Mouse (Mus musculus) G1E (cell line): Measurements from ENCODE around the gene Milr1. TPM values are rescaled to one million over a fixed set of nuclear protein-coding genes. Genes with fewer than 3 reads are reported as not detected.
"Not testable (repeated sequence)": the region's sequence is repeated elsewhere in the genome, so short reads cannot be mapped to it uniquely, and the experiment has no call there.

Source experiments
- ATAC-seq: 2 replicates; pipeline ENCODE4 v1.8.0; 2016; ENCODE audit warnings: mild to moderate bottlenecking; ENCODE audit not compliant: insufficient number of reproducible peaks, poor library complexity, low FRiP score, severe bottlenecking; ENCODE audit errors: extremely low read depth
- DNase-seq: peaks from one replicate; pipeline ENCODE4 v3.0.0; 2012; ENCODE audit warnings: low spot score
- H3K27me3 ChIP-seq: 2 replicates; pipeline ENCODE4 v1.6.1; 2012; ENCODE audit warnings: mild to moderate bottlenecking, low read length, inconsistent platforms; ENCODE audit not compliant: insufficient read depth
- H3K36me3 ChIP-seq: replicated peaks from 2 replicates; pipeline ENCODE3; 2012; ENCODE audit warnings: mild to moderate bottlenecking, inconsistent platforms
- H3K4me1 ChIP-seq: 2 replicates; pipeline ENCODE4 v1.6.1; 2012; ENCODE audit warnings: low read depth, low read length, inconsistent platforms, mixed read lengths; ENCODE audit not compliant: insufficient read depth
- H3K4me3 ChIP-seq: 2 replicates; pipeline ENCODE4 v1.5.1; 2012; ENCODE audit warnings: low read depth, mild to moderate bottlenecking, inconsistent platforms, low read length, moderate library complexity, mixed read lengths
- H3K9me3 ChIP-seq: replicated peaks from 2 replicates; pipeline ENCODE4 v1.6.1; 2012; ENCODE audit warnings: inconsistent platforms
- CTCF ChIP-seq: IDR thresholded peaks from 2 replicates; pipeline ENCODE4 v1.5.1; 2012; ENCODE audit warnings: low read depth, low read length, inconsistent platforms, mixed read lengths
- GATA1 ChIP-seq: IDR thresholded peaks from 2 replicates; pipeline ENCODE4 v1.6.1; 2012; ENCODE audit warnings: borderline replicate concordance, low read length, inconsistent platforms, mixed read lengths
- GATA2 ChIP-seq: IDR thresholded peaks from 2 replicates; pipeline ENCODE4 v1.6.1; 2012; ENCODE audit warnings: low read depth, low read length, inconsistent platforms, borderline replicate concordance
- POLR2AphosphoS5 ChIP-seq: IDR thresholded peaks from 2 replicates; pipeline ENCODE4 v1.6.1; 2012; ENCODE audit warnings: low read depth, low read length, inconsistent platforms; ENCODE audit not compliant: insufficient replicate concordance
- TAL1 ChIP-seq: conservative IDR thresholded peaks from 2 replicates; pipeline ENCODE4 v1.6.1; 2012; ENCODE audit warnings: low read depth, low read length, inconsistent platforms, mixed read lengths
- polyA plus RNA-seq: library from polyadenylated mRNA; stranded (reverse); fragments of >175 nt; gene quantifications from 2 replicates; pipeline ENCODE4 v1.2.3, GENCODE M21; 2012
- total RNA-seq, 2 experiments: library from RNA; stranded (forward) in 1 of 2; stranded (reverse) in 1 of 2; fragments of 200-1000 nt in 1 of 2; fragments of >200 nt in 1 of 2; fragmentation: Nextera tagmentation in 1 of 2; gene quantifications; 2 replicates each; pipeline ENCODE4 v1.2.3; 2014 to 2017

Gene Milr1
- total and polyA plus RNA-seq, 3 experiments, result 0.05 to 0.33 TPM; not detected in 1

- no peak for ATAC-seq
- H3K27me3 ChIP-seq, result peaks cover 22% of the 10 kb centered on the region
- no peak overlapping the region for H3K4me3 ChIP-seq
- no peak for DNase-seq
- 0 out of 2 replicates have a peak, but pooled peaks cover under 1% of the 10 kb centered on the region for H3K4me1 ChIP-seq
- TF ChIP-seq POLR2AphosphoS5 (no peak), GATA1 (no peak), CTCF (no peak), TAL1 (no peak), GATA2 (no peak)
- H3K9me3 ChIP-seq, result no peaks in the 10 kb centered on the region
- no peaks in the 10 kb centered on the region for H3K36me3 ChIP-seq
These were observed 21.4 kb upstream of the Milr1 start for GRCm38 (mm10) chr11:106729656-106730055.

GRCm38 (mm10) chr11:106730714-106731113 is 20.3 kb upstream of the Milr1 start:
- no peaks in the 10 kb centered on the region for H3K4me1 ChIP-seq
- H3K27me3 ChIP-seq, result peaks cover 22% of the 10 kb centered on the region
- H3K9me3 ChIP-seq, result no peaks in the 10 kb centered on the region
- H3K4me3 ChIP-seq, result no peak overlapping the region
- TF ChIP-seq CTCF (no peak), POLR2AphosphoS5 (no peak), TAL1 (no peak), GATA2 (no peak), GATA1 (no peak)
- DNase-seq (no peak), ATAC-seq (no peak)
- no peaks in the 10 kb centered on the region for H3K36me3 ChIP-seq

- Histone ChIP-seq H3K27me3 (peaks cover 16% of the 10 kb centered on the region), H3K4me1 (no peaks in the 10 kb centered on the region), H3K36me3 (no peaks in the 10 kb centered on the region), H3K4me3 (no peak overlapping the region), H3K9me3 (no peaks in the 10 kb centered on the region)
- DNase-seq (no peak), ATAC-seq (no peak)
- TF ChIP-seq CTCF (no peak), GATA1 (no peak), TAL1 (no peak), GATA2 (no peak), POLR2AphosphoS5 (no peak)
These were observed 14.4 kb upstream of the Milr1 start for GRCm38 (mm10) chr11:106736614-106737013.

GRCm38 (mm10) chr11:106737178-106737621 is 13.8 kb upstream of the Milr1 start:
- ATAC-seq, result no peak
- Histone ChIP-seq H3K9me3 (no peaks in the 10 kb centered on the region), H3K27me3 (peaks cover 18% of the 10 kb centered on the region), H3K4me3 (no peak overlapping the region), H3K36me3 (no peaks in the 10 kb centered on the region), H3K4me1 (no peaks in the 10 kb centered on the region; the same call in 1 of the 2 replicates)
- DNase-seq, result no peak
- TF ChIP-seq POLR2AphosphoS5, result no peak
- TF ChIP-seq GATA1, result no peak
- no peak for TF ChIP-seq TAL1
- TF ChIP-seq CTCF, result no peak
- TF ChIP-seq GATA2, result no peak

GRCm38 (mm10) chr11:106739116-106739515 is 11.9 kb upstream of the Milr1 start:
- TF ChIP-seq GATA2, result no peak
- no peak for TF ChIP-seq GATA1
- H3K9me3 ChIP-seq, result no peaks in the 10 kb centered on the region
- no peak for DNase-seq
- ATAC-seq, result no peak
- peaks cover 18% of the 10 kb centered on the region for H3K27me3 ChIP-seq
- no peaks in the 10 kb centered on the region for H3K36me3 ChIP-seq
- H3K4me3 ChIP-seq, result no peak overlapping the region
- no peaks in the 10 kb centered on the region; the same call in 1 of the 2 replicates for H3K4me1 ChIP-seq

- DNase-seq, H3K9me3 ChIP-seq, H3K4me3 ChIP-seq, ATAC-seq, H3K36me3 ChIP-seq, H3K4me1 ChIP-seq: not testable (repeated sequence)
- H3K27me3 ChIP-seq, result peaks cover 27% of the 10 kb centered on the region
These were observed 10.3 kb upstream of the Milr1 start for GRCm38 (mm10) chr11:106740724-106741123.

- TF ChIP-seq POLR2AphosphoS5, result no peak
- TF ChIP-seq GATA1, result no peak
- TF ChIP-seq GATA2, result no peak
- TF ChIP-seq TAL1, result no peak
- TF ChIP-seq CTCF, result no peak
- ATAC-seq, result no peak
- H3K4me1 ChIP-seq, result no peaks in the 10 kb centered on the region; the same call in 1 of the 2 replicates
These were observed 9.8 kb upstream of the Milr1 start for GRCm38 (mm10) chr11:106741232-106741631.

More at GRCm38 (mm10) chr11:106741232-106741631, 9.8 kb upstream of the Milr1 start:
- Histone ChIP-seq H3K36me3 (no peaks in the 10 kb centered on the region), H3K9me3 (no peaks in the 10 kb centered on the region), H3K27me3 (peaks cover 27% of the 10 kb centered on the region), H3K4me3 (no peak overlapping the region)
- no peak for DNase-seq
